Mouse (Mus musculus): ENCODE measurements at regions not wholly inside any gene's neighbourhood (a gene's known extent, or its start where the extent isn't known, plus 50 kb on each side); places are given as distances from the start of the nearest gene placed in this dataset.
A peak's percentile ranks its signal among the peaks of the same experiment; 100 is the strongest.

DNA sequence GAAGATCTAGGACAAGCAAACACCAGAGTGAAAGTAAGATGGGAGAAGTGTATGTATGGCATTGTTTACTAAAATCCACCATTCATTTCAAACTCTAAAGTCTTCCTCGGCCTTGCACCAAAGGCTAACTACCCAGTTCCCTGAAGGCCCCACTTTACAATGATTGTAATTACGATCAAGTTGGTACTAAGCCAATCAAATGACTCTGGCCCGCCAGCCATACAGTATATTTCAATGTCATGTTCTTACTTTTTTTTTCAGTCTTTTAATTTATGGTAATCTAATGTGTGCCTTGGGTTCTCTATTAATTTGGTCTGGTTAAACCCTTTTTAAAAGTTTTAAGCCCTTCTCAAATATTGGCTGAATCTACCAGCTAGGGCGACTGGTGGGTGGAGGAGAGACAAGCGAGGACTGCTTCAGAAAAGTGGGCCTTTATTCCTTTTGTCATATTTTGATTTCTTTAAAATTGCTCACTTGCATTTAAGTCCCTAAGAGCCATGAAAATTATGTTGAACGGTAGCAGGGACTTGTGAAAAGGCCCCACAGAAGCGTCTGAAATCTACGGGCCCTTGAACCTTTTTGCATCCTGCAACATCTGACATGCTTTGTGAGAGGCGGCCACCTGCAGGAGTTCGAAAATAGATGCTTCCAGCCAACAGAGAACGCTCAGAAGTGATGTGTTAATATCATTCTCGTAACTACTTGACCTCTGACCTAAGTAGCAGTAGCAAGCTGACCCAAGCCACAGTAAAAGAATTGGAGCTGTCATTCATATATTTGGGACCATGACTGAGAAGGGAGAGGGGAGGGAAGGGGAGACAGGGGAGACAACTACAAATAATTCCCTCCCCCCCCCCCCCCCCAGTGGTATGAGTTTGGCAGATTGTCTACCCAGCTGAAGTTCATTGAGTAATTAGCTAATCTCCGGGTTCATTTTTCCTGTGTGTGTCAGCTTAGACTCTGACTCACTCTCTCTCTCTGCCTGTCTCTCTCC lies 197.2 kb downstream of the Cdca7 start:
- Histone ChIP-seq H3K9ac (ENCODE audit: control insufficient read depth, low read depth, low read length, poor library complexity, severe bottlenecking) (no peak overlapping the region), H3K9me3 (replicated peaks; ENCODE audit: insufficient read depth, low read length) (no peaks in the 10 kb centered on the region), H3K4me3 (ENCODE audit: control insufficient read depth in 1 of 2, insufficient read depth in 1 of 2, low read depth in 2 of 2, low read length in 2 of 2) (no peak overlapping the region), H3K4me1 (ENCODE audit: control insufficient read depth in 1 of 2, insufficient read depth in 2 of 2, low read length in 2 of 2) (peaks cover 0 to 2% of the 10 kb centered on the region in 2 experiments; a peak in 1 of 4 replicates), H3K27ac (ENCODE audit: control insufficient read depth, low read depth, low read length) (no peak overlapping the region), H3K36me3 (ENCODE audit: control insufficient read depth in 1 of 2, insufficient read depth in 2 of 2, low read length in 2 of 2) (no peaks in the 10 kb centered on the region), H3K79me2 (ENCODE audit: control insufficient read depth, insufficient read depth, low read length, poor library complexity) (no peaks in the 10 kb centered on the region), H3K27me3 (ENCODE audit: control insufficient read depth in 1 of 2, insufficient read depth in 2 of 2, low read length in 2 of 2) (peaks cover 6 to 10% of the 10 kb centered on the region in 2 experiments)
- TF ChIP-seq MYC (IDR thresholded peaks at IDR 0.05; ENCODE audit: low read depth, low read length) (no peak), RCOR1 (IDR thresholded peaks at IDR 0.05; ENCODE audit: low read depth, low read length) (no peak), JUND (IDR thresholded peaks at IDR 0.05; ENCODE audit: low read depth, low read length) (no peak), ZKSCAN1 (IDR thresholded peaks at IDR 0.05; ENCODE audit: low read depth, low read length) (no peak), POLR2A (IDR thresholded peaks at IDR 0.05; ENCODE audit: control insufficient read depth in 1 of 2, insufficient read depth in 1 of 2, low read depth in 1 of 2, low read length in 2 of 2, poor library complexity in 1 of 2) (no peak), CTCF (IDR thresholded peaks at IDR 0.05 in 2 of 3, conservative IDR thresholded peaks at IDR 0.05 in 1 of 3; ENCODE audit: control insufficient read depth in 1 of 3, insufficient read depth in 1 of 3, low read depth in 2 of 3, low read length in 3 of 3, poor library complexity in 1 of 3, severe bottlenecking in 1 of 3) (no peak), GABPA (IDR thresholded peaks at IDR 0.05; ENCODE audit: low read depth, low read length) (no peak), NRF1 (IDR thresholded peaks at IDR 0.05; ENCODE audit: insufficient read depth, low read depth, low read length, poor library complexity, severe bottlenecking) (no peak), SIN3A (IDR thresholded peaks at IDR 0.05; ENCODE audit: low read length) (no peak), POLR2AphosphoS2 (IDR thresholded peaks at IDR 0.05; ENCODE audit: low read length) (no peak)
- DNase-seq (ENCODE audit: low read depth, low spot score), result no peak

- no peak overlapping the region for H3K9ac ChIP-seq (ENCODE audit: control insufficient read depth, low read depth, low read length, poor library complexity, severe bottlenecking)
- TF ChIP-seq ZMIZ1 (IDR thresholded peaks at IDR 0.05; ENCODE audit: low read depth, low read length) (no peak), USF2 (IDR thresholded peaks at IDR 0.05; ENCODE audit: borderline replicate concordance in 1 of 2, insufficient read depth in 1 of 2, low read depth in 1 of 2, low read length in 2 of 2) (no peak), CHD1 (IDR thresholded peaks at IDR 0.05; ENCODE audit: low read depth, low read length) (no peak)
These were observed 198.3 kb downstream of the Cdca7 start for GRCm38 (mm10) chr2:72674229-72674628.

More at GRCm38 (mm10) chr2:72674229-72674628, 198.3 kb downstream of the Cdca7 start:
- Histone ChIP-seq H3K27ac (ENCODE audit: control insufficient read depth, low read depth, low read length) (no peak overlapping the region), H3K27me3 (ENCODE audit: control insufficient read depth in 1 of 2, insufficient read depth in 2 of 2, low read length in 2 of 2) (peaks cover 7 to 10% of the 10 kb centered on the region in 2 experiments), H3K79me2 (ENCODE audit: control insufficient read depth, insufficient read depth, low read length, poor library complexity) (no peaks in the 10 kb centered on the region), H3K36me3 (ENCODE audit: control insufficient read depth in 1 of 2, insufficient read depth in 2 of 2, low read length in 2 of 2) (no peaks in the 10 kb centered on the region), H3K9me3 (replicated peaks; ENCODE audit: insufficient read depth, low read length) (no peaks in the 10 kb centered on the region), H3K4me1 (ENCODE audit: control insufficient read depth in 1 of 2, insufficient read depth in 2 of 2, low read length in 2 of 2) (peaks cover 0 to 2% of the 10 kb centered on the region in 2 experiments; a peak in 1 of 4 replicates), H3K4me3 (ENCODE audit: control insufficient read depth in 1 of 2, insufficient read depth in 1 of 2, low read depth in 2 of 2, low read length in 2 of 2) (no peak overlapping the region)
- DNase-seq (ENCODE audit: low read depth, low spot score), result peak; percentile 3

Measured in MEL (cell line).